Mouse (Mus musculus) kidney, embryonic 15.5 days (tissue): ENCODE data around the gene Anapc13. TPM values are rescaled to one million over a fixed set of nuclear protein-coding genes. Genes with fewer than 3 reads are reported as not detected.

Experiments
- ATAC-seq: fragments of 200-750 bp; cut with Nextera tagmentation; replicated peaks from 2 replicates; pipeline ENCODE4 v1.8.0; 2017; ENCODE audit warnings: moderate TSS enrichment; ENCODE audit not compliant: low FRiP score
- H3K27ac ChIP-seq: fragments of 300-500 bp; sonication (generic); 2 replicates; pipeline ENCODE4 v1.5.1; 2015; ENCODE audit warnings: mild to moderate bottlenecking, inconsistent platforms
- H3K27me3 ChIP-seq: fragments of 300-500 bp; sonication (generic); 2 replicates; pipeline ENCODE4 v1.6.1; 2015; ENCODE audit warnings: inconsistent platforms
- H3K36me3 ChIP-seq: fragments of 300-500 bp; sonication (generic); 2 replicates; pipeline ENCODE4 v1.6.1; 2015; ENCODE audit warnings: inconsistent platforms
- H3K4me1 ChIP-seq: fragments of 300-500 bp; sonication (generic); 2 replicates; pipeline ENCODE4 v1.6.1; 2015; ENCODE audit warnings: inconsistent platforms
- H3K4me2 ChIP-seq: fragments of 300-500 bp; sonication (generic); 2 replicates; pipeline ENCODE4 v1.6.1; 2015; ENCODE audit warnings: moderate library complexity, mild to moderate bottlenecking, inconsistent platforms
- H3K4me3 ChIP-seq: fragments of 300-500 bp; sonication (generic); replicated peaks from 2 replicates; pipeline ENCODE4 v1.5.1; 2015; ENCODE audit warnings: mild to moderate bottlenecking, inconsistent platforms
- H3K9ac ChIP-seq: fragments of 300-500 bp; sonication (generic); 2 replicates; pipeline ENCODE4 v1.6.1; 2015; ENCODE audit warnings: mild to moderate bottlenecking, inconsistent platforms
- H3K9me3 ChIP-seq: fragments of 300-500 bp; sonication (generic); replicated peaks from 2 replicates; pipeline ENCODE4 v1.6.1; 2016; ENCODE audit warnings: inconsistent platforms
- WGBS: fragments of 180-500 bp; shearing (Covaris S2); methylation state at CpG from one replicate; pipeline ENCODE4 v1.1.7; 2015; ENCODE audit warnings: mixed read lengths; 5-methylcytosine and 5-hydroxymethylcytosine counted together
- polyA plus RNA-seq: library from polyadenylated mRNA; unstranded; fragments of >200 nt; fragmentation: Nextera tagmentation; extraction: Ambion mirVana; gene quantifications from 2 replicates; pipeline ENCODE4 v1.2.1, GENCODE M21; 2015

The Anapc13 gene
- polyA plus RNA-seq, 1 experiment from 2014 or later = 197 TPM

DNA sequence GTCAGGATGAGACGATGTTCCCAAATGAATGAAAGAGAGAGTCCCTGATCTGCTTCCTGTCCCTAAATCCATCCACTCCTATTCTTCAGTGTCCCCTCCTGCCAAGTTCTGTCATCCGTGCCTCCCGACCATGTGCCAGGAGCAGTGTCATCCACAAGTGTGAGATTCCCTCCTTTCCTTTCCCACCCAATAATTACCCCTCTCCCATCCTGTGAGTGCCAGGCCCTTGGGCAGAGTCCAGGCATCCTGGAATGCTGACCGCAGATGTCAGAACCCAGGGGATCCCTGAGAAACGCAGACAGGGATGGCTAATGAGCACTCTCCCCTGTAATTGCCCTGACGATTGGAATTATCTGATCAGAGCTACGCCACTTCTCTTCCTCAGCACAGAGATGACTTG is 24.5 kb downstream of the Anapc13 start:
- no peak for ATAC-seq
- H3K27me3 ChIP-seq = no peaks in the 10 kb centered on the region
- no peak overlapping the region for H3K4me3 ChIP-seq
- 27% methylated on average over 7 of the region's 7 CpGs for WGBS
- peak overlapping the region; percentile 28; the same call in 1 of the 2 replicates for H3K4me2 ChIP-seq
- no peak overlapping the region for H3K9ac ChIP-seq
- H3K36me3 ChIP-seq = no peaks in the 10 kb centered on the region
- no peak overlapping the region for H3K27ac ChIP-seq
- H3K9me3 ChIP-seq = no peaks in the 10 kb centered on the region
- H3K4me1 ChIP-seq = peaks cover 25% of the 10 kb centered on the region

DNA sequence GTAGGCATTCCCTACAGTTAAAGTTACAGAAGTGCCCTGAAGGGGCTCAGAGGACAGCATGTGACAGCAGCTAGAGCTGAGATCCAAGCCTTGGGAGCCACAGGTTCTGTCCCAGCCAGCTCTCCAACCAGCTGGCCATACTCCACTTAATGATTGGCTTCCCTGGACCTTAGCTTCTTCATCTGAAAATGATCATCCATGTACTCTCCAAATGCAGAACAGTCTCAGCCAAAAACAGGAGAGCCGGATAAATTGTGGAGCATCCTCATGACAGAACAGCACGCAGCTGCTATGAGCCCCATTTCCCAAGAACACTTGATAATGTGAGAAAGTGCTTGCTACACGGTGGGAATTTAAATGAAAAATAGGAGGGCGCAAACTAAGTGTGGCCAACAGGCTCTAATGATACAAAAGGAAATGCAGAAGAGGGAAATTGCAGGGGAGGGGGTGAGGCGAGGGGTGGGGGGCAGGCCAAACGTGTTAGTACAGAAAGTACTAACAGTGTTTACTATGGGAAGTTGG is 25.2 kb downstream of the Anapc13 start:
- Histone ChIP-seq H3K27ac (no peak overlapping the region), H3K4me2 (no peak overlapping the region), H3K9me3 (no peaks in the 10 kb centered on the region), H3K4me3 (no peak overlapping the region), H3K4me1 (peaks cover 21% of the 10 kb centered on the region), H3K9ac (no peak overlapping the region), H3K36me3 (no peaks in the 10 kb centered on the region), H3K27me3 (no peaks in the 10 kb centered on the region)
- 66% methylated on average over 6 of the region's 6 CpGs for WGBS
- no peak for ATAC-seq

DNA sequence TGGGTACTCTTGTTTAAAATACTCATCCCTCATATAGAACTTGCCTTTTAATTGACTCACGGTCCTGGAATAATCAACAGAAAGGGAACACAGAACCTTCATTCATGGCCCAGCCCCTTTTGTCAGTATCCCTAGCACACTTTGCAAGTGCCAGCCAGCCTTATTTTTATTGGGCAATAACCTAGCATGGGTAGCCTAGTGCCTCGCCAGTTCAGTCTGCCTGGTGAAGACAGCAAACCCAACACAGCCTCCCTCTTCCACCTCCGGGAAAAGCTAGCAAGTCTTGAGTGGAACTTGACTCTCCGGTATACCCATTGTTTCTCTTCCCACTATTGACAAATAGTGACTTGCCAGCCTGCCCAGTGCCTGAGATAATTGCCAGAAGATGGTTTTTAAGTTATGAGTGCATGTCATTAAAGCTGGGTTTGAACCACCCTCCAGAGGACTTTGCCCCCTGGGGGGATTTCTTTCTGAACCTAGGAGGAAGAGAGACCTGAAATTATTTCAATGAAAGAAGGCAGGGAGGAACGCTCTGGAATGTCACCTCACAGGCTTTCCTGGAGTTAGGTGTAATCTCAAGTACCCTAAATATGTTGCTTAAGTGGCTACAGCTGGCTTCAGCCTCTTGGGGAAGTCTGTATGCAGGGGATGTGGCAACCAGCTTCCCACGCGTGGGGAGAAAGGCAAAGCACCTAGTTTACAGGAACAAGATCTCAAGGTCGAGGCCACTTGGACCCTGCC is 30.4 kb downstream of the Anapc13 start:
- no peaks in the 10 kb centered on the region for H3K36me3 ChIP-seq
- H3K27me3 ChIP-seq = no peaks in the 10 kb centered on the region
- ATAC-seq = no peak
- no peak overlapping the region for H3K27ac ChIP-seq
- no peak overlapping the region for H3K4me2 ChIP-seq
- WGBS = 53% methylated on average over 8 of the region's 8 CpGs
- no peak overlapping the region for H3K9ac ChIP-seq
- H3K4me3 ChIP-seq = no peak overlapping the region
- H3K9me3 ChIP-seq = no peaks in the 10 kb centered on the region
- no peaks in the 10 kb centered on the region for H3K4me1 ChIP-seq

DNA sequence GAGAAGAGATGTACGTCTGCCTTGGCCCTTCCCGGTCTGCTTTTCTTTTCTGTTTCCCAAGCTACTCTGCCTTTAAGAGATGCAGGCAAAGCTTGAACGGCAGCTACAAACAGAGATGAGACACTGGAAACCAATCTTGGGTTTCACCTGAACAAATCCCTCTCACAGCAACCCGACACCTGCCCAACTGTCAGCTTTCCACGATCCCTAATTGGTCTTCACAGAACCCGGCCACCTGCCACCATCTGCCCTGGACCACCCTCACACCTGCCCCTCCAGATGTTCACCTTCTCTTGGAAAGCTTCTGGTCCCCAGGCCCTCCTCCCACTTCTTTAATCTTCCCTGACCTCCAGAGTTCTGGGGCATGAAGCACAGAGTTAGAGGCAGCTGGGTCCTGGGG is 42.0 kb downstream of the Anapc13 start:
- H3K4me3 ChIP-seq = no peak overlapping the region
- ATAC-seq = no peak
- H3K27me3 ChIP-seq = no peaks in the 10 kb centered on the region
- H3K9ac ChIP-seq = no peak overlapping the region
- H3K9me3 ChIP-seq = no peaks in the 10 kb centered on the region
- H3K27ac ChIP-seq = no peak overlapping the region
- peaks cover 9% of the 10 kb centered on the region for H3K4me1 ChIP-seq
- no peak overlapping the region for H3K4me2 ChIP-seq
- 19% methylated on average over 6 of the region's 6 CpGs for WGBS
- no peaks in the 10 kb centered on the region for H3K36me3 ChIP-seq

DNA sequence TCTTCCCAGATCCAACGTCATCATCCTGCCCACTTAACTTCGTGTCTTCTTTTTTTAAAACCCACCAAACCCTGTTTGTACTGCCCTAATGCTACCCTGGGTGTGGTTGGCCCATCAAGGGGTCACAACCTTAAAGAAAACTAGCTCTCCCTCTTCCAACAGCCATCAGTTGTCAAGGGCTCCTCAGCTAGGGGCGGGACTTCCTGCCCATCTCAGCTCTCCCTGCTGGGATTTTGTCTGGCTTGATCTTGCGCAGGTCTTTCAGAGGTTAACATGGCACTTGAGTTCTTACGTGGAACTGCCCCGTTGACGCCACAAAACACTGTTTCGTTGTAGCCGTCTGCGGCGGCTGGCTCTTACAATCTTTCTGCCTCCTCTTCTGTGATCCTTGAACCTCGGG is 42.8 kb downstream of the Anapc13 start:
- Histone ChIP-seq H3K36me3 (no peaks in the 10 kb centered on the region), H3K4me2 (no peak overlapping the region), H3K9ac (no peak overlapping the region), H3K27ac (no peak overlapping the region), H3K27me3 (no peaks in the 10 kb centered on the region), H3K4me1 (peaks cover 14% of the 10 kb centered on the region), H3K4me3 (no peak overlapping the region), H3K9me3 (no peaks in the 10 kb centered on the region)
- ATAC-seq = no peak
- 86% methylated on average over 12 of the region's 12 CpGs for WGBS

DNA sequence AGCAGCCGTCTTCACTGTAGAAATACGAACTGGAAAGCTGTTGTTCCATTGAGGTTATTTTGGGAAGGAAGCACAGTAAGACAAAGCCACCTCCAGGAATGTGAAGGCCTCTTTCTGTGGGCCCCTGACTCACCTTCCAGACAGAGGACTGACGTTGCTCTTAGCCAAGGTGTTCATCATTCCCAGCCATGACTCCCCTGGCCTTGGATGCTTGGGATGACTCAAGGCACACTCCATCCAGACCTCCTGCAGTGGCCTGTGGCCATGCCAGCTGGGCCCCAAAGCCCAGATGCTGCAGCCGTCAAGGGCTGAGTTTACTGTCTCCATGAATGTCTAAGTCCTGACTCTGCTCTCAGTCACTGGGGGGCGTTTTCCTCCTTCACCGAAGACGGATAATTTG is 47.3 kb downstream of the Anapc13 start:
- no peak for ATAC-seq
- no peak overlapping the region for H3K9ac ChIP-seq
- H3K27ac ChIP-seq = no peak overlapping the region
- H3K4me3 ChIP-seq = no peak overlapping the region
- no peaks in the 10 kb centered on the region for H3K9me3 ChIP-seq
- H3K36me3 ChIP-seq = no peaks in the 10 kb centered on the region
- H3K27me3 ChIP-seq = no peaks in the 10 kb centered on the region
- WGBS = 59% methylated on average over 7 of the region's 7 CpGs
- no peak overlapping the region for H3K4me2 ChIP-seq
- peaks cover 10% of the 10 kb centered on the region for H3K4me1 ChIP-seq

DNA sequence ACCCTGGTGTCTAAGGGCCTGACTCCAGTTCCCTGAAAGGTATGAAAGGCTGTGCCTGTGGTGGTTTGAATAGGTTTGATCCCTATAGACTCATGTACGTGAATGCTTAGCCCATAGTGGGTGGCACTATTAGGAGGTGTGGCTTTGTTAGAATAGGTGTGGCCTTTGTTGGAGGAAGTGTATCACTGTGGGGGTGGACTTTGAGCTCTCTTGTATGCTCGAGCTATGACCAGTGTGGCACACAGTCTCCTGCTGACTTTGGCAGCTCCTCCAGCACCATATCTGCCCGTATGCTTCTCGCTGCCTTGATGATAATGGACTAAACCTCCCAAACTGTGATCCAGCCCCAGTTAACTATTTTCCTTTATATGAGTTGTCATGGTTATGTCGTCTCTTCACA is 49.8 kb downstream of the Anapc13 start:
- no peak for ATAC-seq

DNA sequence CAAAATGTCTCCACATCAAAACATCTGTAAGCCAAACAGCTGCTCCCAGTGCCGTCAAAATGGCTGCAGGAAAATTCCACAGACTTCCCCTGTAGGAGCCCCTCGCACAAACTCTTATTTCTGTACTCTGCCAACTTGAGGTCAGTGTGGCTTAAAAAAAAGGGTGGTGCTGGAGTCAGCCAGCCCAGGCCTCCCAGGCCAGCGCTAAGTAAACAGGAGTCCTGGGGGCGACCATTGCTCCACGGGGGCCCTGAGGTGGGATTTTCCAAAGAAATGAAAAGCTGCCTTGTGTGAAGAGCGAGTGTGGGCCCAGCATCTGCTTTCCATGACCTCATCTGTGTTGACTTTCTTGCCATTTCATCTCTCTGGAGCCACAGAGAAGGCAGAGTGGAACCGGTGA is 55.4 kb downstream of the Anapc13 start:
- no peaks in the 10 kb centered on the region for H3K27me3 ChIP-seq
- H3K9ac ChIP-seq = no peak overlapping the region
- WGBS = 47% methylated on average over 7 of the region's 7 CpGs
- H3K4me1 ChIP-seq = peaks cover 4% of the 10 kb centered on the region; the same call in 1 of the 2 replicates
- H3K9me3 ChIP-seq = no peaks in the 10 kb centered on the region
- H3K27ac ChIP-seq = no peak overlapping the region
- ATAC-seq = no peak
- no peak overlapping the region for H3K4me3 ChIP-seq
- no peaks in the 10 kb centered on the region for H3K36me3 ChIP-seq
- H3K4me2 ChIP-seq = no peak overlapping the region

More for the DNA sequence above, 49.8 kb downstream of the Anapc13 start:
- H3K4me3 ChIP-seq = no peak overlapping the region
- H3K4me1 ChIP-seq = peaks cover 8% of the 10 kb centered on the region
- 85% methylated on average over 5 of the region's 5 CpGs for WGBS
- H3K9me3 ChIP-seq = no peaks in the 10 kb centered on the region
- H3K27me3 ChIP-seq = no peaks in the 10 kb centered on the region
- H3K4me2 ChIP-seq = no peak overlapping the region
- no peak overlapping the region for H3K27ac ChIP-seq
- no peaks in the 10 kb centered on the region for H3K36me3 ChIP-seq
- no peak overlapping the region for H3K9ac ChIP-seq

Other genes with a start within 250 kb of the Anapc13 start
- 0.27 and 0.41 TPM in 2 replicates for gene Ky, start 120.5 kb upstream of the Anapc13 start, polyA plus RNA-seq
- gene Cep63, start 238 bp downstream of the Anapc13 start, polyA plus RNA-seq = 59.3 and 61.7 TPM in 2 replicates
- gene Amotl2, start 90.4 kb downstream of the Anapc13 start, polyA plus RNA-seq = 43.3 and 45.1 TPM in 2 replicates
- gene Ryk, start 208.6 kb downstream of the Anapc13 start, polyA plus RNA-seq = 19.7 and 19.8 TPM in 2 replicates